Mouse (Mus musculus): ENCODE data around the gene Tbp.
"Not testable (repeated sequence)": the region's sequence is repeated elsewhere in the genome, so short reads cannot be mapped to it uniquely, and the experiment has no call there.

Gene Tbp

DNA sequence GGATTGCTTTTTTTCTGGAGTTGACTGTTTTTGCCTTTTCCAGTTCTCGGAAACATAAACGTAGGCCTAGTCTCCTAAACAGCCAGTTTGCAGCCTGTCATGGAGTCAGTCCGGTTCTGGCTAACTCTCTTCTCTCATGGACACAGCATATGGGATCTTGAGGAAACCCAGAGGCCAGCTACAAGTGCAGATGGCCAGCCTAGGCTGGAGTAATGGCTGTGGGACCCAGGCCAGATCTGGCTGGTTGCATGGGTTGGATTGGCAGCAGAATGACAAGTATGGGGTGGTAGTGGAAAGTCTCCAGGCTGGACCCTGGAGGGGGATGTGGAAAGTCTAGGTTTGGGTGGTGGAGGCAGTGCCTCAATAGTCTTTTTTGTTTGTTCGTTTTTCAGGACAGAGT is 40.6 kb downstream of the Tbp start:
- DNase-seq (ENCODE audit: low read depth), result no peak

DNA sequence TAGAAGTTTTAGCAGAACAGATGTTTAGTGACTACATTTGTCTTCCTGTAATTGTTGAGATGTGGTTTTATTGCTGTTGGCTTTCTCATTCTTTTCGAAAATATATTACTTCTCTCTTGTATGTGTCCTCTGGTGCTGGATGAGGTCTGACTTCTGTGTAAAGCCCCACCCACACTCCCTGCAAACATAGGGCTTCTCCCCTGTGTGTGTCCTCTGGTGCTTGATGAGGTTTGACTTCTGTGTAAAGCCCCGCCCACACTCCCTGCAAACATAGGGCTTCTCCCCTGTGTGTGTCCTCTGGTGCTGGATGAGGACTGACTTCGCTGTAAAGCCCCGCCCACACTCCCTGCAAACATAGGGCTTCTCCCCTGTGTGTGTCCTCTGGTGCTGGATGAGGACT is 44.2 kb downstream of the Tbp start:
- not testable (repeated sequence) for DNase-seq (ENCODE audit: low read depth)

DNA sequence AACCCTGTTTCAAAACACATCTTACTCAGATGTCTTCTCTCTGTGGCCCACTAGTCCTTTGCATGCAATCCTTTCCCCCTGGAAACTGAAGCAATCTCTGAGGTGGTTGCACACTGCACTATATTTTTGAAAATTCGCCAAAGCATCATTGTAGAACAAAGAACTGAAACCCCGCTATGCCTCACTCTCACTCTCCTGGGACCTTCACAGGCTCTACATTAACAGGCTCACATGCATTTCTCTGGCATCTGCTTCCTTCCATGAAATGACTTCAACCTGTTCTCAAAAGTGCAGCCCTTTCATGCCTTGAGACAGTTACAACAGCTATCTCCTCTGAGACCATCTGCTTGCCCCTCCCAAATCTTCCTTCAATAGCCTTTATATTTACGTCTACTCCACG is 46.8 kb downstream of the Tbp start:
- DNase-seq (ENCODE audit: low read depth), result no peak

DNA sequence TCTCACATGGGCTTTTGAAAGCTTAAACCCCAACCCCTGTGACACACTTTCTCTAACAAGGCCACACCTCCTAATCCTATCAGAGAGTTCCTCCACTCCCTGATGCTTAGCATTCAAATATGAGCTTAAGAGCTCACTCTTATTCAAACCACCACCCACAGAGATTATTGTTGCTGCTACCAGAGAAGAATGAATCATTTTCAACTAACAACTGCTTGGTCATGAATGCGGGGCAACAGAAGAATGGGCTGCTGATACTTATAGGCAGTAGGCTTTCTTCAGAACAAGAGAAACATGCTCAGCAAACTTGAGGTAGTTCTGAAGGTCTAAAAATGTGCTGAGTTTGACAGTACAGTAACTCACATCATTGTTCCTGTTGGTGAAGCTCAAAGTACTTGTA is 50.0 kb downstream of the Tbp start:
- DNase-seq (ENCODE audit: low read depth), result no peak

DNA sequence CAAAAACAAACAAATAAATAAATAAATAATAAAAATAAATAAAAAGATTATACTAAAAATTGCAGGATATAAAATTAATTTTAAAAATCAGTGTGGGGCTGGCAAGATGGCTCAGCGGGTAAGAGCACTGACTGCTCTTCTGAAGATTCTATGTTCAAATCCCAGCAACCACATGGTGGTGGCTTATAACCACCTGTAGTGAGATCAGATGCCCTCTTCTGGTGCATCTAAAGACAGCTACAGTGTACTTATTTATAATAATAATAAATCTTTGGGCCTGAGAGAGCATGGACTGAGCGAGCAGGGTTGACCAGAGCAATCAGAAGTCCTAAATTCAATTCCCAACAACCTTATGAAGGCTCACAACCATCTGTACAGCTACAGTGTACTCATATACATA is 60.3 kb downstream of the Tbp start:
- DNase-seq (ENCODE audit: low read depth), result no peak

DNA sequence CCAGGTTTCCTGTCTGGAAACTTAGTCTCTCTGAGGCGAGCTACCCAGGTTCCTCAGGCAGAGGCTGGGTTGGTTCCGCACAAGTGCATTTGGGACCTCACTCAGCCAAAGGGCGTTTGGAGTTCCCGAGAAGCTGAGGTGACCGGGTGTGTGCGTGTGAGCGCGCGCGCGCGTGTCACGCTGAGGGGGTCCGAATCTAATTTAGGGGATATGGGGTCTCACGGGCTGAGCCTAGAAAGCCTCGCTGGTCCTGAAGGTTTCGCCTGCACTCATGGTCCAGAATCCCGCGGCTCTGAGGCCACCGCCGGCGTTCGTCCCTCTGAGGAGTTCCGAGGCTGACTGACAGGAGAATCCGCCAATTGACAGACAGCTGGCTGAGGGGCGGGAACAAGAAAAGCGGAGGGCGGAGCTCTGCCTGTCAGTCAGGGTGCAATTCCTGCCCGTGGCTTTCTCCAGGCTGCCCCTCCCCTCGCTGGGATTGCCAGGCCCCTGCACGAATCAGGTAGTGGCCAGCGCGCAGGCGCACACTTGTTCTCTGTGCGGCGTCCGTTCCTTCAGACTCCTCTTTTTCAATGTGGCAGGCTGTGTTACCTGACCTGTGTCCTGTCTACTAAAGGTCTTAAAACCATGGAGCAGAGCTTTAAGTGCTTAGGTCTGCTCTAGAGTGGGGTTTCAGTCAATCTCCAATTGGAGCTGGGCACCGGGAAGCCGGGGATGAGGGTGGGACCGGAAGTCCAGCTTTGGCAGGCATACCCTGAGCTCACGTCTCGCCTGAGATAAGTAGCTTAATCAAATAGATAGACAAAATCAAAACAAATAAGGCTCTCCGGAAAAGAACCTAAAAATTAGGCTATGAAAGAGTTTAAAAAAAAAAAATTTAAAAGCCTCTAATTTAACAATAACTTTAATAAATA is 64.6 kb downstream of the Tbp start, which contains the start of gene Prdm9:
Gene Prdm9, minus strand, starts transcription at position 341 of the 914 bp plus-strand sequence.
- DNase-seq (ENCODE audit: low read depth), result peak; percentile 97

DNA sequence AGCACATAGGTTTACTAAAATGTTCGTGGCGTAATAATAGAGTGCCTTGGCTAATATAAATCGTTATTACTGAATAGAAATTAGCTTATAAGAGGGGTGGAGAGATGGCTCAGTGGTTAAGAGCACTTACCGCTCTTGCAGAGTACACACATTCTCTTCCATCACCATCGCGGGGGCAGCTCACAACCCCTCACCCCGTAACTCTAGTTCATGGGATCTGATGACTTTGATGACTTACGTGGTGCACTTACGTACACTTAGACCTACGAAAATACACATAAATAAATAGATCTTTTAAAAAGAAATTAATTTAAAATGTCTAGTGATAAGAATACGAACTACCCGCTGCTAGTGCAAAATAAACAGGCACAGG is 65.2 kb downstream of the Tbp start:
- no peak for DNase-seq (ENCODE audit: low read depth)

DNA sequence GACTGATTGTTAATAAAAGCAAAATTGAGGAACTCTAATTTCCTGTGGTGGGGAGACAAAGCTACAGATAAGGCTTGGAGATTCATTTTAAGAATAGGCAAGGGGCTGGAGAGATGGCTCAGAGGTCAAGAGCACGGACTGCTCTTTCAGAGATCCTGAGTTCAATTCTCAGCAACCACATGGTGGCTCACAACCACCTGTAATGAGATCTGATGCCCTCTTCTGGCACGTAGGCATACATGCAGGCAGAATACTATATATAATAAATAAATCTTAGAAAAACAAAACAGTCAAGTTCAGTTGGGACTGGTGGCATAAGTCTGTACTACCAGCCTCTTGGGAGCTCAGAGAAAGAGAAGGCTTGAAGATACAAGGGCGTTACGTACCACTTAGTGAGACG is 67.2 kb downstream of the Tbp start:
- no peak for DNase-seq (ENCODE audit: low read depth)

DNA sequence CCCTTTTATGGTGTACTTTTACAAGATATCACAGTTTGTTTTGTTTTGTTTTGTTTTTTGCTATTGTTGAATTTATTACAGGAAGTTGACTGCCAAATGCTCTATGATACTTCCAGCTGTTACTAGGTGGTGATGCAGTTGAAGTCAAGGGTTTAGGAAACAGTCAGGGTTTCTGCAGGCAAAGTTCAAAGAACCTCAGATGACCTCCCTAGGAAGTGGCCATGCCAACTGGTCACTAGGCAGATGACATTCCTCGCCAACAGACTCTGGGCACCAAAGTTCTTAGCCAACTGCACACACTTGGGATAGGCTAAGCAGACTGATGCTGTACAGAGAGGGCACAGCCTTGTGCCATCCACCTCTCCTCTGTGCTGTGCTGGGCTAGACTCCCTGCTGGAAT is 75.4 kb downstream of the Tbp start:
- no peak for DNase-seq (ENCODE audit: low read depth)

DNA sequence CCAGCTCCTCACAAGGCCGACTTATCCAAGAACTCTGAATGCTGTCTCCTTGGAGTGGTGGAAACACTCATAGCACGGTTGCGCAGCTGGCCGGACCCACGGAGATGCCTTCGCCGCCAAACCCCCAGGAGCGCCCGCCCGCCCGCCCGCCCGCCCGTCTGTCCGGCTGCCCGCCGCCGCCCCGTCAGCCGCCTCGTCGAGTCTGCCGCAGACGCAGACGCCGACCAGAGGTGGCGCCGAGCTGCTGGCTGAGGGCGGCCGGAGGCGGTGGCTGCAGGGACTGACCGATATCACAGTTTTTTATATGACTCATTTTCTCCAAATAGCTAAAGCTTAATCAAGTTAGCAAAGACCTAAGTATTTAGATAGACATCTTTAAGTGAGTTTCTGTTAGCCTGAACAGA is 77.6 kb downstream of the Tbp start:
- DNase-seq (ENCODE audit: low read depth), result no peak
